Mouse (Mus musculus) embryonic facial prominence, embryonic 13.5 days (tissue): ENCODE measurements around the gene Tfip11. TPM values are rescaled to one million over a fixed set of nuclear protein-coding genes. Genes with fewer than 3 reads are reported as not detected.

Experiments used
- ATAC-seq: fragments of 200-750 bp; cut with Nextera tagmentation; 2 replicates; pipeline ENCODE4 v1.8.0; 2017; ENCODE audit warnings: low read depth; ENCODE audit not compliant: insufficient number of reproducible peaks, insufficient read depth, low FRiP score, low TSS enrichment
- H3K27ac ChIP-seq: fragments of 300-500 bp; sonication (generic); 2 replicates; pipeline ENCODE4 v1.5.1; 2015; ENCODE audit warnings: moderate library complexity, mild to moderate bottlenecking, inconsistent platforms
- H3K27me3 ChIP-seq: fragments of 300-500 bp; sonication (generic); 2 replicates; pipeline ENCODE4 v1.6.1; 2015; ENCODE audit warnings: mild to moderate bottlenecking, inconsistent platforms
- H3K36me3 ChIP-seq: fragments of 300-500 bp; sonication (generic); 2 replicates; pipeline ENCODE4 v1.6.1; 2015; ENCODE audit warnings: mild to moderate bottlenecking, inconsistent platforms
- H3K4me1 ChIP-seq: fragments of 300-500 bp; sonication (generic); 2 replicates; pipeline ENCODE4 v1.6.1; 2015; ENCODE audit warnings: inconsistent platforms
- H3K4me2 ChIP-seq: fragments of 300-500 bp; sonication (generic); 2 replicates; pipeline ENCODE4 v1.6.1; 2015; ENCODE audit warnings: moderate library complexity, mild to moderate bottlenecking, inconsistent platforms
- H3K4me3 ChIP-seq: fragments of 300-500 bp; sonication (generic); 2 replicates; pipeline ENCODE4 v1.5.1; 2015; ENCODE audit warnings: mild to moderate bottlenecking, inconsistent platforms
- H3K9ac ChIP-seq: fragments of 300-500 bp; sonication (generic); 2 replicates; pipeline ENCODE4 v1.6.1; 2015; ENCODE audit warnings: mild to moderate bottlenecking, inconsistent platforms
- H3K9me3 ChIP-seq: fragments of 300-500 bp; sonication (generic); 2 replicates; pipeline ENCODE4 v1.6.1; 2016; ENCODE audit warnings: inconsistent platforms
- WGBS: fragments of 180-500 bp; shearing (Covaris S2); methylation state at CpG from one replicate; pipeline ENCODE4 v1.1.7; 2015; ENCODE audit warnings: mixed read lengths; 5-methylcytosine and 5-hydroxymethylcytosine counted together
- polyA plus RNA-seq: library from polyadenylated mRNA; unstranded; fragments of >200 nt; fragmentation: Nextera tagmentation; extraction: Ambion mirVana; gene quantifications from 2 replicates; pipeline ENCODE4 v1.2.1, GENCODE M21; 2015

Tfip11 gene
- polyA plus RNA-seq, 1 experiment from 2014 or later: 31.8 TPM

- ATAC-seq: no peak
- H3K27ac ChIP-seq: no peak overlapping the region
- peaks cover 61% of the 10 kb centered on the region for H3K4me1 ChIP-seq
- H3K9me3 ChIP-seq: no peaks in the 10 kb centered on the region
- H3K4me2 ChIP-seq: no peak overlapping the region
- no peak overlapping the region for H3K9ac ChIP-seq
- 65% methylated on average over 10 of the region's 10 CpGs for WGBS
- H3K36me3 ChIP-seq: no peaks in the 10 kb centered on the region; the same call in 1 of the 2 replicates
- no peak overlapping the region for H3K4me3 ChIP-seq
- no peaks in the 10 kb centered on the region for H3K27me3 ChIP-seq
Observed at GRCm38 (mm10) chr5:112283543-112284202, 42.5 kb upstream of the Tfip11 start.

GRCm38 (mm10) chr5:112284203-112284582, 42.0 kb upstream of the Tfip11 start:
- Histone ChIP-seq H3K4me1 (peaks cover 58% of the 10 kb centered on the region), H3K4me2 (no peak overlapping the region), H3K9ac (no peak overlapping the region), H3K27me3 (no peaks in the 10 kb centered on the region), H3K36me3 (no peaks in the 10 kb centered on the region; the same call in 1 of the 2 replicates), H3K27ac (no peak overlapping the region), H3K4me3 (no peak overlapping the region), H3K9me3 (no peaks in the 10 kb centered on the region)
- 73% methylated on average over 7 of the region's 7 CpGs for WGBS
- no peak for ATAC-seq

- H3K4me1 ChIP-seq: peaks cover 48% of the 10 kb centered on the region
- no peaks in the 10 kb centered on the region for H3K27me3 ChIP-seq
- H3K4me3 ChIP-seq: no peak overlapping the region
- H3K27ac ChIP-seq: no peak overlapping the region
- H3K4me2 ChIP-seq: no peak overlapping the region
- no peaks in the 10 kb centered on the region; the same call in 1 of the 2 replicates for H3K36me3 ChIP-seq
- no peak overlapping the region for H3K9ac ChIP-seq
- no peaks in the 10 kb centered on the region for H3K9me3 ChIP-seq
- ATAC-seq: no peak
- 88% methylated on average over 7 of the region's 7 CpGs for WGBS
Observed at GRCm38 (mm10) chr5:112285548-112286085, 40.5 kb upstream of the Tfip11 start.

DNA sequence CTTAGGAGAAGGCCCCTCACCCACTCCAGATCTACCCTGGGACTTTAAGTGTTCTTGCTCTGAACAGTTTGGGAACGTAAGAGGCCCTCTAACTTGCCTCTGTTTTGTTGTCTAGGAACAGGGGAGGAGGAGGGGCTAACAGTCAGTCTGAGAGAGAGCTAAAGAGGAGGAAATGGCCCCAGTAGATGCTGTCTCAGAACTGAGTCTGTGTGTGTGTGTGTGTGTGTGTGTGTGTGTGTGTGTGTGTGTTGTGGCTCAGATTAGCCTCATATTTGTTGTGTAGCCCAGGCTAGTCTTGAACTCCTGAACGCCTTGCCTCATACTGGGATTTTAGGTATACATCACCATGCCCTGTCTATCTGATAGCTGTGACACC, 39.6 kb upstream of the Tfip11 start:
- Histone ChIP-seq H3K4me2 (no peak overlapping the region), H3K27ac (no peak overlapping the region), H3K9ac (no peak overlapping the region), H3K36me3 (no peaks in the 10 kb centered on the region; the same call in 1 of the 2 replicates), H3K4me1 (peaks cover 39% of the 10 kb centered on the region), H3K9me3 (no peaks in the 10 kb centered on the region), H3K4me3 (no peak overlapping the region), H3K27me3 (no peaks in the 10 kb centered on the region)
- WGBS: 69% methylated on average over 2 of the region's 2 CpGs
- ATAC-seq: no peak

DNA sequence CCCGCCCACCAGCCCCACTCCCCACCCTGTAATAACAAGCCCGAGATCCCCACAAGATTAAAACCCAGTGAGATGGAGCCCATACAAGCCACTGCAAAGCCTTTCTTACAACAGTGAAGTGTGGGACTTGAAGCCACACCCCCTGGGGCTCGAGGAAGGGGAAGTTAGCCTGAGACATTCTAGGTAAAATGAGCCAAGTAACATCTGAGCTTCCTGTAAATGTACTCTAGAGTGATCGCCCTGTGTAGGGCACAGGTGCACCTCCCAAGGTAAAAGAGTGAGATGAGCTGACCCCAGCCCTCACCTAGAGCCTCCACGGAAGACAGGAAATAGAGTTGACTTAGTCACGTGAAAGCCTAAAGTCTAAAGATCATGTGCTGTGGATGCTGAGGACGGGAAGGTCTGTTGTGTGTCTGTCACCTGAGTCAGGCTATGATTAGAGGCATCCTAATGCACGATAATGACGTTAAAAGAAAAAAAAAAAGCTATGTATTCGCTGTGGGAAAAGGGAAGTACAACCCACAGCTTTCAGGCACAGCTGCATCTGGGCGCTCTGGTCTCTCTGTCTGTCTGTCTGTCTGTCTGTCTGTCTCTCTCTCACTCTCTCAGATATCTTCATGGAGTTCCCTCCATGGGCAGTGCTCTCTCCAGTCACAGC, 39.0 kb upstream of the Tfip11 start:
- Histone ChIP-seq H3K9me3 (no peaks in the 10 kb centered on the region), H3K27me3 (no peaks in the 10 kb centered on the region), H3K4me2 (no peak overlapping the region), H3K36me3 (no peaks in the 10 kb centered on the region; the same call in 1 of the 2 replicates), H3K9ac (no peak overlapping the region), H3K27ac (no peak overlapping the region), H3K4me3 (no peak overlapping the region), H3K4me1 (peaks cover 37% of the 10 kb centered on the region)
- 71% methylated on average over 11 of the region's 11 CpGs for WGBS
- ATAC-seq: no peak

GRCm38 (mm10) chr5:112287652-112288051, 38.5 kb upstream of the Tfip11 start:
- Histone ChIP-seq H3K36me3 (no peaks in the 10 kb centered on the region; the same call in 1 of the 2 replicates), H3K9ac (no peak overlapping the region), H3K4me3 (no peak overlapping the region), H3K9me3 (no peaks in the 10 kb centered on the region), H3K27ac (no peak overlapping the region), H3K4me1 (peaks cover 37% of the 10 kb centered on the region), H3K27me3 (no peaks in the 10 kb centered on the region), H3K4me2 (no peak overlapping the region)
- WGBS: 90% methylated on average over 2 of the region's 2 CpGs
- no peak for ATAC-seq

GRCm38 (mm10) chr5:112288193-112289141, 37.7 kb upstream of the Tfip11 start:
- WGBS: 76% methylated on average over 9 of the region's 9 CpGs
- H3K27ac ChIP-seq: no peak overlapping the region

GRCm38 (mm10) chr5:112289236-112289635, 36.9 kb upstream of the Tfip11 start:
- Histone ChIP-seq H3K9me3 (no peaks in the 10 kb centered on the region), H3K27me3 (no peaks in the 10 kb centered on the region), H3K4me2 (no peak overlapping the region), H3K36me3 (no peaks in the 10 kb centered on the region), H3K27ac (no peak overlapping the region), H3K4me1 (peaks cover 36% of the 10 kb centered on the region), H3K9ac (no peak overlapping the region), H3K4me3 (no peak overlapping the region)
- WGBS: 64% methylated on average over 8 of the region's 8 CpGs
- ATAC-seq: no peak

More at GRCm38 (mm10) chr5:112288193-112289141, 37.7 kb upstream of the Tfip11 start:
- H3K4me2 ChIP-seq: no peak overlapping the region
- no peaks in the 10 kb centered on the region; the same call in 1 of the 2 replicates for H3K36me3 ChIP-seq
- ATAC-seq: no peak
- no peak overlapping the region for H3K4me3 ChIP-seq
- peaks cover 37% of the 10 kb centered on the region for H3K4me1 ChIP-seq
- H3K27me3 ChIP-seq: no peaks in the 10 kb centered on the region
- H3K9me3 ChIP-seq: no peaks in the 10 kb centered on the region
- H3K9ac ChIP-seq: no peak overlapping the region

DNA sequence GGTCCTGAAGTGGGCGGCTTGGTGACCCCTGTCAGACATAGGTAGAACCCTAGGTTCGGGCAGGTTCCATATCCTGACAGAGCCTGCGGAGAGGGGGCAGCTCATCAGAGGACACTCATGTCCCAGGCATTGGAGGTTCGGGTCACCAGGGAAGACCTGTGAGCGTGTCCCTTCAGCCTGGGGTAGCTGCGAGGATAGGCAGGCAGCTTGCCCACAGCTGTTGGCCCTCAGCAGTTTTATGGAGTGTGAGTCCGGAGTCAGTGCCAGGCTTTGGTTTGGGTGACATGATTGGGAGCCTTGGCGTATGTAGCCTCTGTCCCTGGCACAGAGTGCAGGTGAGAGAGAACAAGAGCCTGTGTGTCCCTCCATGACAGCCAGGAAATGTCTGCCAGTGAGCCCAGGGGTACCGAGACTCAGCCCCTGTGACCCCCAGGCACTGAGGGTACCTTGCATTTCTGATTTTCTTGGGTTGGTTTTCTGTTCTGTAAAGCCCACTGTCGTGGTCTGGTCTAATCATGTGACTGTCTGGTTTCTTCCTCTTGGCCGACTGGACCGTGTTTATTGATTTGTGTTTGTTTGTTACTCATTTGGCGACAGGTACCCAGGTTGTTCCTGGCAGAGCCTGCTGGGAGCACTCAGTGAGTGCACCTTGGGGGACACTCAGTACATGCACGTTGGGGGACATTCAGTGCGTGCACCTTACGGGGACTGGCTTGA, 36.2 kb upstream of the Tfip11 start:
- peaks cover 43% of the 10 kb centered on the region for H3K4me1 ChIP-seq
- no peak overlapping the region for H3K4me3 ChIP-seq
- H3K27ac ChIP-seq: no peak overlapping the region
- no peaks in the 10 kb centered on the region for H3K36me3 ChIP-seq
- H3K9me3 ChIP-seq: no peaks in the 10 kb centered on the region
- 85% methylated on average over 16 of the region's 16 CpGs for WGBS
- no peak for ATAC-seq
- H3K27me3 ChIP-seq: no peaks in the 10 kb centered on the region
- no peak overlapping the region for H3K4me2 ChIP-seq
- no peak overlapping the region for H3K9ac ChIP-seq

- no peaks in the 10 kb centered on the region for H3K9me3 ChIP-seq
- peaks cover 48% of the 10 kb centered on the region for H3K4me1 ChIP-seq
- no peak overlapping the region for H3K4me2 ChIP-seq
- H3K27me3 ChIP-seq: no peaks in the 10 kb centered on the region
- ATAC-seq: no peak
- H3K9ac ChIP-seq: no peak overlapping the region
- H3K4me3 ChIP-seq: no peak overlapping the region
- no peak overlapping the region for H3K27ac ChIP-seq
- WGBS: 92% methylated on average over 8 of the region's 8 CpGs
- no peaks in the 10 kb centered on the region for H3K36me3 ChIP-seq
Observed at GRCm38 (mm10) chr5:112290536-112290880, 35.6 kb upstream of the Tfip11 start.

DNA sequence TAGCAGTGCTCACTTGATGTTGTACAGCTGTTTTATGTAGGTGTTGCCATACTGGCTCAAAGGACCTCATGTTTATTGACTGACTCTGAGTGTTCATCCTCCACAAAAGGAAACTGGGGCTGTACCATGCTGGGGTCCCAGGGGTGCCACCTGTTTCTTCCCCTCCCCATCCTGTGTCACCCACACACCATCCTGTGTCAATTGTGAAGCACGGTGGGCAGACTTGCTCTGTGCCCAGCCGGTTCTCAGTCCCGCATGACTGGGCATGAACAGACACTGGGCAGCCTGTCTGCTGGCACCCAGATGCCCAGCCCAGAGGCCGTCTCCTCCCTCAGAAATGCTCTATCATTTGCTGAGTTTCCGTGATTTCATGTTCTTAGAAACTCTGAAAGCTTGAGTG, 34.3 kb upstream of the Tfip11 start:
- no peak for ATAC-seq
- WGBS: 83% methylated on average over 5 of the region's 5 CpGs
- Histone ChIP-seq H3K4me2 (no peak overlapping the region), H3K4me1 (peaks cover 44% of the 10 kb centered on the region), H3K4me3 (no peak overlapping the region), H3K9me3 (no peaks in the 10 kb centered on the region), H3K36me3 (no peaks in the 10 kb centered on the region), H3K9ac (no peak overlapping the region), H3K27ac (0 out of 2 replicates have a peak overlapping the region, but pooled peaks have one; percentile 1), H3K27me3 (no peaks in the 10 kb centered on the region)
